8 mouse cellular contexts compared by ENCODE assay signal in the genomic region with DNA sequence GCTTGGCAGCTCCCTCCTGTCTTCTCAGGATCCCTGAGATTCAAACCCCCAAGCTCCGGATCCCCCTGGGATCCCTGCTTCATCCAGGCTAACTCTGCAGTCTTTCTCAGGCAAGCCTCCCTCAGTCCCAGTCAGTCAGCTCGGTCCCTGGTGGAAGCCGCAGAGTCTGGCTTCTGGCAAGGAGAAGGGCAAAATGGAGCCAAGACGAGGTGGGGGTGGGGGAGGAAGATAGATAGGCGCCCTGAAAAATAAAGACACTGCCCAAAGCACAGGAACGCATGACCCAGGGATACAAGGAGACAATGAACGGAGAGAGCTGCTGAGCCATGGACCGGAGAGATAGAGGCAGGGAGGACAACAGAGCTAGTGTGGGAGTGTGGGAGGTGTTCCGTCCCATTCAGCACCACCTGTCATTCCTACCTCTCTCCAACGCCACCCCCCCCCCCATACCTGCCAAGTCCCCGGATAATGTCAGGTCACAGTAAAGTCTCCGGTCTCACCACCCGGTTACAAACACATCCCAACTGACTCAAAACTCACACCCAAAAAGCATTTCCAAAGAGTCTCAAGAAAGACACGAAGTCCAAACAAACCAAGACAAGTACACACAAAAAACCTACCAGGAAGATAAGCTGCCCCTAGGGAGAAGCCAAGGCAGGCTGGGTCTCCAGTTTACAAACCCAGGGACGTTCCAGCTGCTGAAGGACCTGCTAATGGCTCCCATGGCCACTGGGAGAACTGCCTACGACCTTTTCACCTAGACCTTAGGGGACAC. TPM values are rescaled to one million over a fixed set of nuclear protein-coding genes. Genes with fewer than 3 reads are reported as not detected.
A peak's percentile ranks its signal among the peaks of the same experiment; 100 is the strongest.
DNase-seq lines count a peak whose midpoint lies in the region; ATAC-seq and TF ChIP-seq lines count a peak whose summit lies in the region.

No protein-coding gene starts in this region.

- H3K36me3 ChIP-seq in lung, embryonic 15.5 days, result no peaks in the 10 kb centered on the region
- 0 out of 2 replicates have a peak, but pooled peaks cover 5% of the 10 kb centered on the region for H3K36me3 ChIP-seq in embryonic facial prominence, embryonic 10.5 days (replicated peaks)
- peaks cover 16% of the 10 kb centered on the region for H3K36me3 ChIP-seq in hindbrain, embryonic 10.5 days
- no peaks in the 10 kb centered on the region for H3K36me3 ChIP-seq in liver, embryonic 15.5 days (replicated peaks)
- H3K36me3 ChIP-seq in stomach, postnatal 0 days (ENCODE audit: control insufficient read depth, insufficient read depth, low read length), result no peaks in the 10 kb centered on the region

- no peak for TF ChIP-seq EP300 in stomach, postnatal 0 days (optimal IDR thresholded peaks at IDR 0.05)

- H3K4me1 ChIP-seq in lung, embryonic 15.5 days, result peaks cover 79% of the 10 kb centered on the region
- H3K4me1 ChIP-seq in embryonic facial prominence, embryonic 10.5 days, result peaks cover 92% of the 10 kb centered on the region
- H3K4me1 ChIP-seq in hindbrain, embryonic 10.5 days (replicated peaks), result peaks cover 83% of the 10 kb centered on the region
- H3K4me1 ChIP-seq in liver, embryonic 15.5 days (replicated peaks), result peaks cover 10% of the 10 kb centered on the region
- peaks cover 5% of the 10 kb centered on the region; the same call in 1 of the 2 replicates for H3K4me1 ChIP-seq in stomach, postnatal 0 days (replicated peaks; ENCODE audit: control insufficient read depth, insufficient read depth)

- no peak for DNase-seq in lung, postnatal 36 days
- DNase-seq in embryonic facial prominence, embryonic 10.5 days (ENCODE audit: low spot score), result no peak
- DNase-seq in hindbrain, embryonic 10.5 days (ENCODE audit: low spot score), result peak; percentile 43
- peak; percentile 55 for DNase-seq in stomach, postnatal 0 days (ENCODE audit: low spot score)
- DNase-seq in gastrocnemius, postnatal 25 days, result no peak

- peak overlapping the region; percentile 88 for H3K4me2 ChIP-seq in lung, embryonic 15.5 days
- peak overlapping the region; percentile 68; the same call in 1 of the 2 replicates for H3K4me2 ChIP-seq in liver, embryonic 15.5 days
- H3K4me2 ChIP-seq in stomach, postnatal 0 days (replicated peaks; ENCODE audit: low read depth), result peak overlapping the region; percentile 75

- H3K9ac ChIP-seq in lung, embryonic 15.5 days, result peak overlapping the region; percentile 77
- H3K9ac ChIP-seq in liver, embryonic 15.5 days, result no peak overlapping the region
- H3K9ac ChIP-seq in stomach, postnatal 0 days (ENCODE audit: low read length), result peak overlapping the region; percentile 80

- H3K9me3 ChIP-seq in lung, embryonic 15.5 days, result no peaks in the 10 kb centered on the region
- H3K9me3 ChIP-seq in embryonic facial prominence, embryonic 10.5 days, result no peaks in the 10 kb centered on the region
- H3K9me3 ChIP-seq in hindbrain, embryonic 10.5 days, result no peaks in the 10 kb centered on the region
- H3K9me3 ChIP-seq in liver, embryonic 15.5 days (replicated peaks), result no peaks in the 10 kb centered on the region
- no peaks in the 10 kb centered on the region for H3K9me3 ChIP-seq in stomach, postnatal 0 days (ENCODE audit: control insufficient read depth, low read length)

- TF ChIP-seq CTCF in stomach, postnatal 0 days (IDR thresholded peaks at IDR 0.05; ENCODE audit: low read depth), result peak; percentile 8; the same call in 1 of the 2 replicates

- H3K27me3 ChIP-seq in lung, embryonic 15.5 days, result no peaks in the 10 kb centered on the region
- peaks cover 87% of the 10 kb centered on the region for H3K27me3 ChIP-seq in embryonic facial prominence, embryonic 10.5 days (replicated peaks; ENCODE audit: low read depth, poor library complexity, severe bottlenecking)
- H3K27me3 ChIP-seq in hindbrain, embryonic 10.5 days (ENCODE audit: insufficient read depth, poor library complexity, severe bottlenecking), result peaks cover 14% of the 10 kb centered on the region; the same call in 1 of the 2 replicates
- H3K27me3 ChIP-seq in liver, embryonic 15.5 days, result peaks cover 94% of the 10 kb centered on the region
- no peaks in the 10 kb centered on the region for H3K27me3 ChIP-seq in stomach, postnatal 0 days (ENCODE audit: control insufficient read depth, insufficient read depth, low read length)

- peak overlapping the region; percentile 62 for H3K4me3 ChIP-seq in lung, embryonic 15.5 days
- H3K4me3 ChIP-seq in embryonic facial prominence, embryonic 10.5 days, result peak overlapping the region; percentile 82
- H3K4me3 ChIP-seq in hindbrain, embryonic 10.5 days, result peak overlapping the region; percentile 96
- peak overlapping the region; percentile 50 for H3K4me3 ChIP-seq in liver, embryonic 15.5 days (replicated peaks)
- H3K4me3 ChIP-seq in stomach, postnatal 0 days (ENCODE audit: low read depth, low read length), result peak overlapping the region; percentile 55

- 5% methylated on average over 15 of the region's 16 CpGs for WGBS in lung, embryonic 15.5 days
- 2% methylated on average over 16 of the region's 16 CpGs for WGBS in embryonic facial prominence, embryonic 10.5 days
- WGBS in hindbrain, embryonic 10.5 days, result 2% methylated on average over 16 of the region's 16 CpGs
- 3% methylated on average over 16 of the region's 16 CpGs for WGBS in liver, embryonic 15.5 days (ENCODE audit: insufficient replicate concordance)
- 3% methylated on average over 16 of the region's 16 CpGs for WGBS in stomach, postnatal 0 days

- no peak for ATAC-seq in lung, embryonic 15.5 days (ENCODE audit: borderline replicate concordance, extremely low read depth, low FRiP score, low TSS enrichment)
- ATAC-seq in liver, embryonic 15.5 days (ENCODE audit: insufficient read depth), result no peak
- no peak for ATAC-seq in stomach, postnatal 0 days (ENCODE audit: low FRiP score, low TSS enrichment)
- ATAC-seq in granulocyte monocyte progenitor cell, adult 5-6 weeks (replicated peaks; ENCODE audit: poor library complexity, severe bottlenecking), result no peak

- H3K27ac ChIP-seq in lung, embryonic 15.5 days, result peak overlapping the region; percentile 98
- H3K27ac ChIP-seq in embryonic facial prominence, embryonic 10.5 days (replicated peaks), result peak overlapping the region; percentile 91
- peak overlapping the region; percentile 99 for H3K27ac ChIP-seq in hindbrain, embryonic 10.5 days
- H3K27ac ChIP-seq in liver, embryonic 15.5 days (replicated peaks), result no peak overlapping the region
- peak overlapping the region; percentile 98 for H3K27ac ChIP-seq in stomach, postnatal 0 days (replicated peaks)

RNA-seq across cellular contexts. Expression of a gene that starts 3.0 kb away (rescaled TPM):
- polyA plus RNA-seq in lung, embryonic 15.5 days (2015; fragmentation: Nextera tagmentation; extraction: Ambion mirVana), result 46.8 and 51.9 TPM in 2 replicates
- polyA plus RNA-seq in embryonic facial prominence, embryonic 10.5 days (2016; fragmentation: Nextera tagmentation; extraction: Ambion mirVana), result 49.1 and 65.3 TPM in 2 replicates
- 134 and 184 TPM in 2 replicates for polyA plus RNA-seq in hindbrain, embryonic 10.5 days (2016; fragmentation: Nextera tagmentation; extraction: Ambion mirVana)
- 2.6 and 3.4 TPM in 2 replicates for polyA plus RNA-seq in liver, embryonic 15.5 days (2015; fragmentation: Nextera tagmentation; extraction: Ambion mirVana)
- polyA plus RNA-seq in stomach, postnatal 0 days (2015; fragmentation: Nextera tagmentation; extraction: Ambion mirVana), result 50.8 TPM in 2 replicates
- total RNA-seq in gastrocnemius, postnatal 25 days (2021), result 10 to 100 TPM; 14.1 to 16.1 TPM
- total RNA-seq in granulocyte monocyte progenitor cell, adult 5-6 weeks (2014; fragmentation: Nextera tagmentation), result not detected in 2 replicates
- not detected in 2 replicates for total RNA-seq in granulocyte monocyte progenitor cell, adult 5-6 weeks (2017)

RNA-seq across cellular contexts. Expression of a gene that starts 27.9 kb away (rescaled TPM):
- polyA plus RNA-seq in lung, embryonic 15.5 days (2015; fragmentation: Nextera tagmentation; extraction: Ambion mirVana), result 48.8 and 49.9 TPM in 2 replicates
- polyA plus RNA-seq in embryonic facial prominence, embryonic 10.5 days (2016; fragmentation: Nextera tagmentation; extraction: Ambion mirVana), result 57.6 and 61.4 TPM in 2 replicates
- 45.7 and 56.5 TPM in 2 replicates for polyA plus RNA-seq in hindbrain, embryonic 10.5 days (2016; fragmentation: Nextera tagmentation; extraction: Ambion mirVana)
- 21.7 and 25.5 TPM in 2 replicates for polyA plus RNA-seq in liver, embryonic 15.5 days (2015; fragmentation: Nextera tagmentation; extraction: Ambion mirVana)
- 20.7 and 20.8 TPM in 2 replicates for polyA plus RNA-seq in stomach, postnatal 0 days (2015; fragmentation: Nextera tagmentation; extraction: Ambion mirVana)
- total RNA-seq in gastrocnemius, postnatal 25 days (2021), result 10 to 100 TPM; 14.7 to 15.3 TPM
- total RNA-seq in granulocyte monocyte progenitor cell, adult 5-6 weeks (2014; fragmentation: Nextera tagmentation), result 20.3 and 41.9 TPM in 2 replicates
- 32.6 and 40.4 TPM in 2 replicates for total RNA-seq in granulocyte monocyte progenitor cell, adult 5-6 weeks (2017)

RNA-seq across cellular contexts. Expression of a gene that starts 34.0 kb away (rescaled TPM):
- 20.7 and 22.4 TPM in 2 replicates for polyA plus RNA-seq in lung, embryonic 15.5 days (2015; fragmentation: Nextera tagmentation; extraction: Ambion mirVana)
- 19.9 and 22.0 TPM in 2 replicates for polyA plus RNA-seq in embryonic facial prominence, embryonic 10.5 days (2016; fragmentation: Nextera tagmentation; extraction: Ambion mirVana)
- polyA plus RNA-seq in hindbrain, embryonic 10.5 days (2016; fragmentation: Nextera tagmentation; extraction: Ambion mirVana), result 16.7 and 17.4 TPM in 2 replicates
- polyA plus RNA-seq in liver, embryonic 15.5 days (2015; fragmentation: Nextera tagmentation; extraction: Ambion mirVana), result 6.1 and 6.5 TPM in 2 replicates
- polyA plus RNA-seq in stomach, postnatal 0 days (2015; fragmentation: Nextera tagmentation; extraction: Ambion mirVana), result 10.3 and 10.6 TPM in 2 replicates
- 10 to 100 TPM in 1 of 2 experiments, 1 to 10 TPM in 1; 9.9 to 14.7 TPM for total RNA-seq in gastrocnemius, postnatal 25 days (2021)
- 7.3 and 30.1 TPM in 2 replicates for total RNA-seq in granulocyte monocyte progenitor cell, adult 5-6 weeks (2014; fragmentation: Nextera tagmentation)
- total RNA-seq in granulocyte monocyte progenitor cell, adult 5-6 weeks (2017), result 7.8 and 16.2 TPM in 2 replicates

RNA-seq across cellular contexts. Expression of a gene that starts 57.9 kb away (rescaled TPM):
- 1.2 and 1.3 TPM in 2 replicates for polyA plus RNA-seq in lung, embryonic 15.5 days (2015; fragmentation: Nextera tagmentation; extraction: Ambion mirVana)
- polyA plus RNA-seq in embryonic facial prominence, embryonic 10.5 days (2016; fragmentation: Nextera tagmentation; extraction: Ambion mirVana), result 0.20 and 0.24 TPM in 2 replicates
- polyA plus RNA-seq in hindbrain, embryonic 10.5 days (2016; fragmentation: Nextera tagmentation; extraction: Ambion mirVana), result 0.08 and 0.10 TPM in 2 replicates
- polyA plus RNA-seq in liver, embryonic 15.5 days (2015; fragmentation: Nextera tagmentation; extraction: Ambion mirVana), result 0.03 and 0.05 TPM in 2 replicates
- polyA plus RNA-seq in stomach, postnatal 0 days (2015; fragmentation: Nextera tagmentation; extraction: Ambion mirVana), result 768 and 930 TPM in 2 replicates
- total RNA-seq in gastrocnemius, postnatal 25 days (2021), result not detected
- not detected in 2 replicates for total RNA-seq in granulocyte monocyte progenitor cell, adult 5-6 weeks (2014; fragmentation: Nextera tagmentation)
- total RNA-seq in granulocyte monocyte progenitor cell, adult 5-6 weeks (2017), result not detected in 2 replicates

Comparison
In these comparisons a context has a peak if more than half of its experiments do, and no peak if none do; other contexts are left out.
1. DNase-seq: peak in hindbrain, embryonic 10.5 days (single experiment) and stomach, postnatal 0 days (single experiment); none in lung, postnatal 36 days (single experiment), embryonic facial prominence, embryonic 10.5 days (single experiment) and gastrocnemius, postnatal 25 days (single experiment).
2. RNA of a gene that starts 3.0 kb away (polyA plus RNA-seq): 134 to 184 TPM in hindbrain, embryonic 10.5 days, 46.8 to 51.9 TPM in lung, embryonic 15.5 days, 50.8 TPM in stomach, postnatal 0 days and 49.1 to 65.3 TPM in embryonic facial prominence, embryonic 10.5 days; 2.6 to 3.4 TPM in liver, embryonic 15.5 days; every median in the first group is over 10 times any median in the second.
3. Peak in every context shown above with its lines, with median percentiles within 50 percentile points of each other: H3K4me2 ChIP-seq and H3K4me3 ChIP-seq.